Mouse (Mus musculus): Measurements from ENCODE around the gene Arl15. TPM values are rescaled to one million over a fixed set of nuclear protein-coding genes. Genes with fewer than 3 reads are reported as not detected.

Gene Arl15
- total RNA-seq, 4 experiments from 2014 or later, result 2.0 to 5.0 (median 3.4) TPM

- no peak for DNase-seq (ENCODE audit: low spot score in 2 of 2)
Observed at GRCm38 (mm10) chr13:114052426-114053205, 258.3 kb downstream of the Arl15 start.

- DNase-seq (ENCODE audit: low spot score in 2 of 2), result no peak
Observed at GRCm38 (mm10) chr13:114053261-114053660, 259.0 kb downstream of the Arl15 start.

DNA sequence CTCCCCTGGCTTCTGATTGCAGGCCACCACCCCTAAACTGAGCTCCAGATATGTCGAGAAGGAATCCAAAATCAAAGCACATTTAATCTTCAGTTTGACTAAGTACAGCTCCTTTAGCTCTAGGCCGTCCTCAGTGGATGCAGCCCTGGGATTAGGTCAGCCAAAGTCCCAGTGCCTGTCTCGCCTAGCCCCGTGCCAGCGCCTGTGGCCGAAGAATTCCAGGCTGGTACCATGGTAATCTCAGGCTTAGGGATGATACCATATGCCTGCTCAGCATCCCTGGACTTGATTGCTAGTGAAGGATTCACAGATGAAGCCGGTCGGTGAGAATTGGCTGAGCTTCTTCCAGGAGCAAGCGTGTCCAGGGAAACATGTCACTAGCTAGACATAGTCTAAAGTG lies 261.4 kb downstream of the Arl15 start:
- no peak for DNase-seq (ENCODE audit: low spot score in 2 of 2)

DNA sequence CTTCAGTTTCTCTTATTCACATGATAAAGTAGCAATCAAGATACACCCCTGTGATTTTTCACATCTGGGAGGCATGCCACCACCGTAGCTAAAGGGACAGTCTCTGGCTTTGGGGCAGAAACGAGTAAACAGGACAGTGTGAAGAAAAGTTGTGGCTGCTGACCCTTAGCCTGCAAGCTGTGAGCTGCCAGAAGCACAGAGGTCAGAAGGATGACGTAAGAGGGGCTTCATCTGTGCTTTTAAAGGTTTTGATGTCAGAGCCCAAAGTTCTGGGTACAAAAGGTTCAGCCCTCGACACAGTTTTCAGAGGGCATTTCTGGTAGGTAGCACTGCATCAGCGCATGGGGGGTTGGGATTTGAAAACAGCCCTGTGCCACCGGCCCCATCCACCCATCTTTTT lies 266.0 kb downstream of the Arl15 start:
- no peak for DNase-seq (ENCODE audit: low spot score in 2 of 2)

- DNase-seq (ENCODE audit: low spot score in 2 of 2), result no peak
Observed at GRCm38 (mm10) chr13:114061234-114061633, 266.9 kb downstream of the Arl15 start.

DNA sequence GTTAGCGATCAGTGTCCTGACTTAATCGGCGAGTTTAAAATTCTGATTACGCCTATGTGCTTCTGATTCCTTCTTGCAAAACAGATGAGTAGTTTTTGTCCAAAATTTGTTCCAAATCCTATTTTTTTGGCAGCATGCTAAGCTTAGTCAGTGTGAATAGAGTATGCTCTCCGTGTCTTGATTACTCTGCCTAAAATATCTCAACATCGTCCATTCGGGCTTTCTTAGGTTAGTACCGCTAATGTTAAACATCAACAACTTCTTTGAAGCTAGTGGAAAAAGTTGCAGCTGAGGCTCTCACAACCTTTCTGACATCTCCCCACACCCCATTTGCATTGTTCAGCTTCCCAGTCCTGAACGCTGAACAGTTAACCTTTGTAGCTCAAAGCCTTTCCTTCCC lies 269.8 kb downstream of the Arl15 start:
- DNase-seq (ENCODE audit: low spot score in 2 of 2), result no peak

GRCm38 (mm10) chr13:114065012-114065411 lies 270.7 kb downstream of the Arl15 start:
- no peak for DNase-seq (ENCODE audit: low spot score in 2 of 2)

DNA sequence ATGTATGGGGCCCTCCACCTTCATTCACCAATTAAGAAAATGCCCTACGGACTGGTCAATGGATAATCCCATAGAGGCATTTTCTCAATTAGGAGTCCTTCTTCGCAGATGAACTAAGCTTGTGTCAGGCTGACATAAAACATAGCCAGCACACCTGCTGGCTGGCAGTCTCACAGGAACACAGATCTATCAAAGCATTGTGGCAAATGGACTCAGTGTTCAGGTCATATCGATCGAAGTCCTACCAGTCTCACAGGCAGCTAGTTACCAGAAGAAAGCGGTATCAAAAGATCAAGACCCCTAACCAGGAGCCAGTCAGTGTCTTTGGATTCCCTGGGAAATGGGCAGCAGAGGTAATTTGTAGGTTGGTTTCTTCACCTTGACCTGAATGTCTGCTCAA lies 274.1 kb downstream of the Arl15 start:
- DNase-seq (ENCODE audit: low spot score in 2 of 2), result no peak

- DNase-seq (ENCODE audit: low spot score in 2 of 2), result no peak
Observed at GRCm38 (mm10) chr13:114071439-114071838, 277.1 kb downstream of the Arl15 start.

GRCm38 (mm10) chr13:114074471-114074870 lies 280.2 kb downstream of the Arl15 start:
- no peak for DNase-seq (ENCODE audit: low spot score in 2 of 2)

DNA sequence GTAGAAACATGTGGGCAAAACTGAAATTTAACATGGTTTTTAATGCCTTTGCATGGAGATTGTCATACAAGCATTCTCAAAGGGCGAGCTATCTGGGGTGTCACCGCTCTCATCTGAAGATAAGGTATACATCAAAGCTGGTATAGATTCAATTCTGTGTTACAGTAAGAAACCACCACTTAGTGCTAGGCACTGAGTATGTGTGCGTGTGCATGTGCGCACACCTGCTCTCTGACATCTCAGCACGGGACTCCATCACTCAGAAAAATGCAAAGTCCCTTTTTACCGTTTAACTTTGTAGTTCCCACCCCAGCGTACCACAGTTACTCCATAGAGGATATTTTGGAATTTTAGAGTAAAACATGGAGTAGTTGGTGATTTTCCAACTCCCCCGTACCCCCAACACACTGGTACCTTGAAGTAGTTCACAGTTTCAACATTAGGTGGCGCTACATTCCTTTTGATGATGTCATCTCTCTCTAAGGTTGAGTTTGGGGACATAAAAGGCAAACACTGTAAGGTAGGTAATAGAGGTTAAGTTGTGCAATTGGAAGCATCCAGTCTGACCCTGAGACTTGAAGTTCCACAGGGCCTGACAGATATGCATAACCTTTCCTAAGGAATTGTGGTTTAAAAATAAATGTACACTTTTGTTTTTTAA lies 281.5 kb downstream of the Arl15 start:
- DNase-seq (ENCODE audit: low spot score in 2 of 2), result no peak

GRCm38 (mm10) chr13:114077181-114077580 lies 282.9 kb downstream of the Arl15 start:
- DNase-seq (ENCODE audit: low spot score in 2 of 2), result no peak

- no peak for DNase-seq (ENCODE audit: low spot score in 2 of 2)
Observed at GRCm38 (mm10) chr13:114077584-114078270, 283.4 kb downstream of the Arl15 start.

- no peak for DNase-seq (ENCODE audit: low spot score in 2 of 2)
Observed at GRCm38 (mm10) chr13:114078851-114079250, 284.5 kb downstream of the Arl15 start.

- no peak for DNase-seq (ENCODE audit: low spot score in 2 of 2)
Observed at GRCm38 (mm10) chr13:114079751-114080150, 285.4 kb downstream of the Arl15 start.

- DNase-seq (ENCODE audit: low spot score in 2 of 2), result no peak
Observed at GRCm38 (mm10) chr13:114080491-114080890, 286.2 kb downstream of the Arl15 start.

- no peak for DNase-seq (ENCODE audit: low spot score in 2 of 2)
Observed at GRCm38 (mm10) chr13:114083570-114084138, 289.3 kb downstream of the Arl15 start.

DNA sequence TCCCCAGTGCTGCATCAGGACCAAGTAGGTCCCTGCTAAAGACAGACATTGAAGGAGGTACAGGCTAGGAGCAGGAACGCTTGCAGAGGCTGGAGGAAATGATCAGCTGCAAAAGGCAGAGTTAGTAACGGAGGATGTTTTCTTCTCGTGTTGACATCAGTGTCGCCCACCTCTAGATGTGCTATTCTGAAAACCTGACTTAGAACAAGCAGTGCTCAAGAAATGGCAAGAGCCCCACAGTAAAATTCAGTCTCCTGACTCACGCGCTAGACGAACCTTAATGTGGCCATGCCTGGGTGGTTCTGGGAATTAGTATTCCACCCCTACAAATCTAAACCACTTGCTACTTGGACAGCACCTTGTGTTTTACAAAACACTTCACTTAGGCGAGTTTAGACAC lies 291.1 kb downstream of the Arl15 start:
- no peak for DNase-seq (ENCODE audit: low spot score in 2 of 2)

DNA sequence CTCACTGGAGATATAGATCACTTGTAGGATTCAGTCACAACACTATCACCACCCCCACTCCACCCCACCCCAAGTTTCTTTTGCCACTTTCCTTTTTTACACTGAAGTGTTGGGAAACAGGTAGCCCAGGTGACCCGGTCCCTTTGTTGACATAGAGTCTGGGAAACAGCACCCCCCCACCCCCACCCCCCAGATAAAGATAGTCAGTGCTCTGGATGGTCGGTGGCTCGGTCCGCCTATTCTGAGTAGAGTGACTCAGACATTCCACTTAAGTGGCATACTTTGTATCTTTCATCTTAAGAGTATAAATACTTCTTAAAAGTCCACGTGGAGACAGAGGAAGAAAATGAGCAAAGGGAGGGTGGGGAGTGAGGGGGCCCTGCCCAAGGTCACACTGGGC lies 292.0 kb downstream of the Arl15 start:
- no peak for DNase-seq (ENCODE audit: low spot score in 2 of 2)

- no peak for DNase-seq (ENCODE audit: low spot score in 2 of 2)
Observed at GRCm38 (mm10) chr13:114086801-114087200, 292.5 kb downstream of the Arl15 start.

DNA sequence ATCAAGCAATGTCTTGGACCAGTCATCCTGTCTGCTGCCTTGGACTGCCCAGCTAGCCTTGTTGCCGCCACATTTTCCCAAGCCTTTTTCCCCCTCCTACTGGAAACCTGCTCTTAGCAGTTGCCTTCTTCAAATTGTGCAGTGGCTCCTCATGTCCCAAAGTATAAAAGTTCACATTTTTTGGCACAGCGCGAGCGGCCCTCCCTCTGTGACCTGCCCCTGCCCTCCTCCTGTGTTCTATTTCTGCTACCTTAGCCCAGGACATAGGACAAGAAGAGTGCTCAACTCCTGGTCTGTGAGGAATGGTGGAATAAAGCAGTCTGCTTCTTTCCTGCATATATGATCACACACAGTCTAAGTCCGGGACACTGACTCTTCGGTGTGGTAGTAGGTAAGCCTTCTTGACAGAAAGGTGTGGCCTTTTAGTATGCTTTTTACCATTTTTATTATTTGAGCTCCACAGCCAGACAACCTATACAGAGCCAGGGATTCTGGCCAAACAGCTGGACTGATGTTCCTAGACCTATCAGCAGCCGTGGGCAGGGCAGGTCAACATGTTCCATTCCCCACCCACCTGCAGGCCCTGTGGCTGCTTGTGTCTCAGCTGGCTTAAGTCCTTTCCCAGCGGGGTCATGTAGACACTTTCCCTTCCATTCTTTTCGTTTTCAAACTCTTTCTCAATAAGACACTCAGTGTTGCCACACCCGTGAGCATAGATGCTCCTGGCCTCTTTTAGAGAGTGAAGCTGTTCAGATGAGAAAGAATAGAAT lies 293.6 kb downstream of the Arl15 start:
- DNase-seq (ENCODE audit: low spot score in 2 of 2), result peak; percentile 29 to 50

Measured in gastrocnemius, adult 8-10 months (tissue).